Comparison of ENCODE assay signal across 9 mouse cellular contexts in the genomic region with DNA sequence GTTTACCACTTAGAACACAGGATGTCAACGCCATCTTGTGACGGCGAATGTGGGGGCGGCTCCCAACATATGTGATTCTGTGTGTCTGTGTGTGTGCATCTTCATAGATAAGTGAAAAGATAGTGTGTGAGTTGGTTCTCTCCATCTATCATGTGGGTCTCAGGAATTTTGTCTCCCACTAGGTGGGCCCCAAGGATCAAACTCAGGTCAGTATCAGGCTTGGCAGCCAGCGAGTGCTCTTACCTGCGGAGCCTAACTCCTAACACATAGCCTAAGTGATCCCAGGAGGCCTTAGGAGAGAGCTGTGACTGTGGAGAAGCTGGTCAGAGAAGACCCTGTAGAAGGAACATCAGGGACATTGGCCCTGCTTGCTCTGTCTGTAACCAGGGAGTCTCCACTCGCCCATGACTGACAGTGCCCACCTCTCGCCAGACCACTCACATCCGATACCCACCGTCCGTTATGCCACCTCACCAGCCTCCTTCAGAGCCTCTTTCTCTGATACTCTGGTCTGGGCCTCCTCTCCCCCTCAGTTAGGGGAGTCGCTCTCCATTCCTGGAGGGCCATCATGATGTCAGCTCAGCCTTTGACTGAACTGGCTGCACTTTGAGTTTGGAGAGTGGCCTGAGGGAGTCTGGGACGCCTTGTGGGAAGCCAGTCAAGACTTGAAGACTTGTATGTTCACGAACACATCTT. TPM values are rescaled to one million over a fixed set of nuclear protein-coding genes. Genes with fewer than 3 reads are reported as not detected.
A peak's percentile ranks its signal among the peaks of the same experiment; 100 is the strongest.
DNase-seq lines count a peak whose midpoint lies in the region; ATAC-seq and TF ChIP-seq lines count a peak whose summit lies in the region.
"Had no signal": no experiment of that assay in that cellular context is flagged by ENCODE, and none has a peak within 500 bp of the region (broad histone marks: within the 10 kb centered on the region; RNA-seq: fewer than 3 reads in every experiment).

No protein-coding gene starts in this region.

- 0 out of 2 replicates have a peak, but pooled peaks have one; percentile 12 for ATAC-seq in hindbrain, embryonic 15.5 days (ENCODE audit: low FRiP score, low read depth)
- ATAC-seq in midbrain, embryonic 12.5 days (ENCODE audit: low FRiP score, low read depth) = no peak

- 0 out of 2 replicates have a peak overlapping the region, but pooled peaks have one; percentile 1 for H3K9ac ChIP-seq in hindbrain, embryonic 15.5 days
- no peak overlapping the region for H3K9ac ChIP-seq in midbrain, embryonic 12.5 days (replicated peaks)

- no peak for TF ChIP-seq CTCF in left cerebral cortex, adult 2 months (IDR thresholded peaks at IDR 0.05)

- H3K27me3 ChIP-seq in embryonic facial prominence, embryonic 10.5 days (replicated peaks; ENCODE audit: low read depth, poor library complexity, severe bottlenecking) = no peaks in the 10 kb centered on the region
- no peaks in the 10 kb centered on the region for H3K27me3 ChIP-seq in hindbrain, embryonic 15.5 days
- no peaks in the 10 kb centered on the region for H3K27me3 ChIP-seq in midbrain, embryonic 12.5 days

- intact Hi-C loops in left cerebral cortex, adult 2 months (cut with DNase I) = no loop called here

- peak overlapping the region; percentile 48 for H3K4me2 ChIP-seq in hindbrain, embryonic 15.5 days
- H3K4me2 ChIP-seq in midbrain, embryonic 12.5 days (replicated peaks) = peak overlapping the region; percentile 44

- peak overlapping the region; percentile 70 for H3K27ac ChIP-seq in left cerebral cortex, adult 2 months
- H3K27ac ChIP-seq in embryonic facial prominence, embryonic 10.5 days (replicated peaks) = peak overlapping the region; percentile 65
- peak overlapping the region; percentile 35 for H3K27ac ChIP-seq in hindbrain, embryonic 15.5 days (replicated peaks)
- H3K27ac ChIP-seq in midbrain, embryonic 12.5 days (replicated peaks) = peak overlapping the region; percentile 20; the same call in 1 of the 2 replicates

- no peaks in the 10 kb centered on the region for H3K9me3 ChIP-seq in embryonic facial prominence, embryonic 10.5 days
- no peaks in the 10 kb centered on the region for H3K9me3 ChIP-seq in hindbrain, embryonic 15.5 days
- H3K9me3 ChIP-seq in midbrain, embryonic 12.5 days = no peaks in the 10 kb centered on the region

- 68% methylated on average over 14 of the region's 14 CpGs for WGBS in embryonic facial prominence, embryonic 10.5 days
- WGBS in hindbrain, embryonic 15.5 days = 75% methylated on average over 14 of the region's 14 CpGs
- 76% methylated on average over 14 of the region's 14 CpGs for WGBS in midbrain, embryonic 12.5 days

- H3K36me3 ChIP-seq in embryonic facial prominence, embryonic 10.5 days (replicated peaks) = peaks cover 14% of the 10 kb centered on the region
- no peaks in the 10 kb centered on the region for H3K36me3 ChIP-seq in hindbrain, embryonic 15.5 days
- H3K36me3 ChIP-seq in midbrain, embryonic 12.5 days = no peaks in the 10 kb centered on the region

- no peak for DNase-seq in left cerebral cortex, adult 2 months (ENCODE audit: extremely low spot score in 1 of 2, low spot score in 2 of 2)
- DNase-seq in left cerebral cortex, adult 8-10 months (ENCODE audit: low spot score in 2 of 2) = no peak
- peak; percentile 30 for DNase-seq in embryonic facial prominence, embryonic 10.5 days (ENCODE audit: low spot score)
- no peak for DNase-seq in adrenal gland, adult 18-20 months (ENCODE audit: low spot score in 2 of 2)
- no peak for DNase-seq in gastrocnemius, adult 18-20 months (ENCODE audit: low spot score)
- no peak for DNase-seq in right cerebral cortex, adult 18-20 months

- H3K4me1 ChIP-seq in embryonic facial prominence, embryonic 10.5 days = peaks cover 32% of the 10 kb centered on the region
- H3K4me1 ChIP-seq in hindbrain, embryonic 15.5 days (replicated peaks) = peaks cover 18% of the 10 kb centered on the region
- H3K4me1 ChIP-seq in midbrain, embryonic 12.5 days = peaks cover 19% of the 10 kb centered on the region

- peak overlapping the region; percentile 24; the same call in 1 of the 2 replicates for H3K4me3 ChIP-seq in left cerebral cortex, adult 2 months
- H3K4me3 ChIP-seq in embryonic facial prominence, embryonic 10.5 days = peak overlapping the region; percentile 47
- H3K4me3 ChIP-seq in hindbrain, embryonic 15.5 days = peak overlapping the region; percentile 30
- peak overlapping the region; percentile 29 for H3K4me3 ChIP-seq in midbrain, embryonic 12.5 days
- H3K4me3 ChIP-seq: myocyte had no signal

RNA-seq across cellular contexts. Expression of gene Rsg1, which starts 3.1 kb away (rescaled TPM):
- 1 to 10 TPM; 2.7 to 4.4 TPM for total RNA-seq in left cerebral cortex, adult 2 months (2021)
- 1 to 10 TPM; 3.3 to 5.0 (median 4.1) TPM for total RNA-seq in left cerebral cortex, adult 8-10 months (2022)
- polyA plus RNA-seq in embryonic facial prominence, embryonic 10.5 days (2016; fragmentation: Nextera tagmentation; extraction: Ambion mirVana) = 8.4 and 8.5 TPM in 2 replicates
- polyA plus RNA-seq in hindbrain, embryonic 15.5 days (2015; fragmentation: Nextera tagmentation; extraction: Ambion mirVana) = 7.8 and 10.9 TPM in 2 replicates
- polyA plus RNA-seq in midbrain, embryonic 12.5 days (2016; fragmentation: Nextera tagmentation; extraction: Ambion mirVana) = 6.4 and 7.1 TPM in 2 replicates
- total RNA-seq in adrenal gland, adult 18-20 months (2021) = 1 to 10 TPM in 1 of 2 experiments, under 1 TPM in 1; 0.93 to 1.4 TPM
- total RNA-seq in gastrocnemius, adult 18-20 months (2021) = under 1 TPM in 1 of 2 experiments, not detected in 1; 0.31 TPM

RNA-seq across cellular contexts. Expression of gene Arhgef19, which starts 28.6 kb away (rescaled TPM):
- total RNA-seq in left cerebral cortex, adult 2 months (2021) = 10 to 100 TPM; 17.1 to 18.2 TPM
- total RNA-seq in left cerebral cortex, adult 8-10 months (2022) = 10 to 100 TPM; 13.7 to 18.3 (median 15.8) TPM
- 6.1 and 8.7 TPM in 2 replicates for polyA plus RNA-seq in embryonic facial prominence, embryonic 10.5 days (2016; fragmentation: Nextera tagmentation; extraction: Ambion mirVana)
- polyA plus RNA-seq in hindbrain, embryonic 15.5 days (2015; fragmentation: Nextera tagmentation; extraction: Ambion mirVana) = 1.5 and 1.7 TPM in 2 replicates
- polyA plus RNA-seq in midbrain, embryonic 12.5 days (2016; fragmentation: Nextera tagmentation; extraction: Ambion mirVana) = 2.1 and 2.7 TPM in 2 replicates
- 10 to 100 TPM; 47.6 to 51.9 TPM for total RNA-seq in adrenal gland, adult 18-20 months (2021)
- under 1 TPM; 0.32 to 0.33 TPM for total RNA-seq in gastrocnemius, adult 18-20 months (2021)

Comparison
In these comparisons a context has a peak if more than half of its experiments do, and no peak if none do; other contexts are left out.
1. H3K27ac ChIP-seq: peak in every context shown above with its lines; median percentile 70 in left cerebral cortex, adult 2 months; 65 in embryonic facial prominence, embryonic 10.5 days; 35 in hindbrain, embryonic 15.5 days; 20 in midbrain, embryonic 12.5 days.
2. RNA of gene Arhgef19, which starts 28.6 kb away (total RNA-seq): 47.6 to 51.9 TPM in adrenal gland, adult 18-20 months, 17.1 to 18.2 TPM in left cerebral cortex, adult 2 months and 13.7 to 18.3 TPM in left cerebral cortex, adult 8-10 months; 0.32 to 0.33 TPM in gastrocnemius, adult 18-20 months; every median in the first group is over 10 times any median in the second.
3. Peak in every context shown above with its lines, with median percentiles within 50 percentile points of each other: H3K4me3 ChIP-seq.